Mouse (Mus musculus) forebrain, embryonic 12.5 days (tissue): ENCODE results near the gene Clint1. TPM values are rescaled to one million over a fixed set of nuclear protein-coding genes. Genes with fewer than 3 reads are reported as not detected.

Source experiments
- ATAC-seq: fragments of 200-750 bp; cut with Nextera tagmentation; 2 replicates; pipeline ENCODE4 v1.8.0; 2017; ENCODE audit warnings: moderate TSS enrichment; ENCODE audit not compliant: low FRiP score
- H3K27ac ChIP-seq: fragments of 300-500 bp; sonication (generic); 2 replicates; pipeline ENCODE4 v1.5.1; 2016; ENCODE audit warnings: mild to moderate bottlenecking
- H3K27me3 ChIP-seq: fragments of 300-500 bp; sonication (generic); 2 replicates; pipeline ENCODE4 v1.6.1; 2016; ENCODE audit warnings: mild to moderate bottlenecking
- H3K36me3 ChIP-seq: fragments of 300-500 bp; sonication (generic); replicated peaks from 2 replicates; pipeline ENCODE4 v1.6.1; 2016; ENCODE audit warnings: mild to moderate bottlenecking
- H3K4me1 ChIP-seq: fragments of 300-500 bp; sonication (generic); 2 replicates; pipeline ENCODE4 v1.6.1; 2016
- H3K4me2 ChIP-seq: fragments of 300-500 bp; sonication (generic); 2 replicates; pipeline ENCODE4 v1.6.1; 2016; ENCODE audit warnings: mild to moderate bottlenecking, moderate library complexity
- H3K4me3 ChIP-seq: fragments of 300-500 bp; sonication (generic); replicated peaks from 2 replicates; pipeline ENCODE4 v1.5.1; 2016; ENCODE audit warnings: mild to moderate bottlenecking
- H3K9ac ChIP-seq: fragments of 300-500 bp; sonication (generic); 2 replicates; pipeline ENCODE4 v1.6.1; 2016; ENCODE audit warnings: mild to moderate bottlenecking
- H3K9me3 ChIP-seq: fragments of 300-500 bp; sonication (generic); 2 replicates; pipeline ENCODE4 v1.6.1; 2016
- WGBS: fragments of 180-500 bp; shearing (Covaris S2); methylation state at CpG from one replicate; pipeline ENCODE4 v1.1.7; 2016; 5-methylcytosine and 5-hydroxymethylcytosine counted together
- polyA plus RNA-seq: library from polyadenylated mRNA; unstranded; fragments of >200 nt; fragmentation: Nextera tagmentation; extraction: Ambion mirVana; gene quantifications from 2 replicates; pipeline ENCODE4 v1.2.1, GENCODE M21; 2016

The Clint1 gene
- polyA plus RNA-seq, 1 experiment from 2014 or later = 76.0 TPM

- ATAC-seq = no peak
- no peak overlapping the region for H3K4me3 ChIP-seq
- H3K36me3 ChIP-seq = peaks cover 69% of the 10 kb centered on the region
- 82% methylated on average over 3 of the region's 3 CpGs for WGBS
- no peaks in the 10 kb centered on the region for H3K9me3 ChIP-seq
- H3K27ac ChIP-seq = no peak overlapping the region
- H3K9ac ChIP-seq = no peak overlapping the region
- peaks cover 15% of the 10 kb centered on the region for H3K4me1 ChIP-seq
- H3K27me3 ChIP-seq = no peaks in the 10 kb centered on the region
- H3K4me2 ChIP-seq = no peak overlapping the region
Observed at GRCm38 (mm10) chr11:45889981-45890380, 38.1 kb downstream of the Clint1 start.

- Histone ChIP-seq H3K9me3 (no peaks in the 10 kb centered on the region), H3K4me1 (peaks cover 15% of the 10 kb centered on the region), H3K27me3 (no peaks in the 10 kb centered on the region), H3K4me3 (no peak overlapping the region), H3K27ac (no peak overlapping the region), H3K36me3 (peaks cover 73% of the 10 kb centered on the region), H3K4me2 (no peak overlapping the region), H3K9ac (no peak overlapping the region)
- no peak for ATAC-seq
- WGBS = 96% methylated on average over 20 of the region's 20 CpGs
Observed at GRCm38 (mm10) chr11:45890423-45890822, 38.6 kb downstream of the Clint1 start.

- no peaks in the 10 kb centered on the region; the same call in 1 of the 2 replicates for H3K4me1 ChIP-seq
- H3K27ac ChIP-seq = no peak overlapping the region
- no peak for ATAC-seq
- no peak overlapping the region for H3K4me2 ChIP-seq
- no peak overlapping the region for H3K9ac ChIP-seq
- H3K9me3 ChIP-seq = no peaks in the 10 kb centered on the region
- H3K4me3 ChIP-seq = no peak overlapping the region
- no peaks in the 10 kb centered on the region for H3K27me3 ChIP-seq
- peaks cover 77% of the 10 kb centered on the region for H3K36me3 ChIP-seq
- WGBS = 97% methylated on average over 5 of the region's 5 CpGs
Observed at GRCm38 (mm10) chr11:45892861-45893360, 41.1 kb downstream of the Clint1 start.

- no peak overlapping the region for H3K9ac ChIP-seq
- no peak overlapping the region for H3K4me3 ChIP-seq
- no peak for ATAC-seq
- H3K27ac ChIP-seq = no peak overlapping the region
- peaks cover 47% of the 10 kb centered on the region for H3K36me3 ChIP-seq
- H3K27me3 ChIP-seq = no peaks in the 10 kb centered on the region
- H3K4me2 ChIP-seq = no peak overlapping the region
- 87% methylated on average over 2 of the region's 2 CpGs for WGBS
- no peaks in the 10 kb centered on the region for H3K9me3 ChIP-seq
- H3K4me1 ChIP-seq = no peaks in the 10 kb centered on the region
Observed at GRCm38 (mm10) chr11:45897392-45897791, 45.5 kb downstream of the Clint1 start.

GRCm38 (mm10) chr11:45900233-45901015 is 48.6 kb downstream of the Clint1 start:
- WGBS = 76% methylated on average over 11 of the region's 11 CpGs
- H3K9ac ChIP-seq = no peak overlapping the region
- no peaks in the 10 kb centered on the region for H3K9me3 ChIP-seq
- ATAC-seq = no peak
- H3K4me1 ChIP-seq = no peaks in the 10 kb centered on the region
- no peaks in the 10 kb centered on the region for H3K27me3 ChIP-seq
- H3K36me3 ChIP-seq = peaks cover 34% of the 10 kb centered on the region
- no peak overlapping the region for H3K4me3 ChIP-seq
- no peak overlapping the region for H3K4me2 ChIP-seq
- H3K27ac ChIP-seq = no peak overlapping the region

GRCm38 (mm10) chr11:45906109-45906786 is 54.4 kb downstream of the Clint1 start:
- H3K9me3 ChIP-seq = no peaks in the 10 kb centered on the region
- WGBS = 92% methylated on average over 8 of the region's 8 CpGs

GRCm38 (mm10) chr11:45907301-45907700 is 55.5 kb downstream of the Clint1 start:
- WGBS = 93% methylated on average over 5 of the region's 5 CpGs
- no peak overlapping the region for H3K4me3 ChIP-seq
- no peak overlapping the region for H3K4me2 ChIP-seq
- H3K27ac ChIP-seq = no peak overlapping the region
- H3K27me3 ChIP-seq = no peaks in the 10 kb centered on the region
- no peak for ATAC-seq
- peaks cover 68% of the 10 kb centered on the region for H3K36me3 ChIP-seq
- no peaks in the 10 kb centered on the region; the same call in 1 of the 2 replicates for H3K4me1 ChIP-seq
- no peak overlapping the region for H3K9ac ChIP-seq
- H3K9me3 ChIP-seq = no peaks in the 10 kb centered on the region

More at GRCm38 (mm10) chr11:45906109-45906786, 54.4 kb downstream of the Clint1 start:
- H3K4me3 ChIP-seq = no peak overlapping the region
- H3K36me3 ChIP-seq = peaks cover 63% of the 10 kb centered on the region
- no peak overlapping the region for H3K4me2 ChIP-seq
- no peak for ATAC-seq
- H3K27me3 ChIP-seq = no peaks in the 10 kb centered on the region
- H3K4me1 ChIP-seq = no peaks in the 10 kb centered on the region; the same call in 1 of the 2 replicates
- H3K27ac ChIP-seq = no peak overlapping the region
- no peak overlapping the region for H3K9ac ChIP-seq

- WGBS = 97% methylated on average over 7 of the region's 7 CpGs
- Histone ChIP-seq H3K4me1 (no peaks in the 10 kb centered on the region; the same call in 1 of the 2 replicates), H3K4me3 (no peak overlapping the region), H3K9ac (no peak overlapping the region), H3K4me2 (no peak overlapping the region), H3K27me3 (no peaks in the 10 kb centered on the region), H3K27ac (no peak overlapping the region), H3K36me3 (peaks cover 62% of the 10 kb centered on the region), H3K9me3 (no peaks in the 10 kb centered on the region)
- no peak for ATAC-seq
Observed at GRCm38 (mm10) chr11:45908070-45908469, 56.2 kb downstream of the Clint1 start.

GRCm38 (mm10) chr11:45908894-45909293 is 57.0 kb downstream of the Clint1 start:
- H3K36me3 ChIP-seq = peaks cover 54% of the 10 kb centered on the region
- H3K27ac ChIP-seq = no peak overlapping the region
- H3K9me3 ChIP-seq = no peaks in the 10 kb centered on the region
- no peak for ATAC-seq
- 93% methylated on average over 7 of the region's 7 CpGs for WGBS
- H3K4me3 ChIP-seq = no peak overlapping the region
- H3K9ac ChIP-seq = no peak overlapping the region
- H3K27me3 ChIP-seq = no peaks in the 10 kb centered on the region
- H3K4me1 ChIP-seq = no peaks in the 10 kb centered on the region; the same call in 1 of the 2 replicates
- no peak overlapping the region for H3K4me2 ChIP-seq

- Histone ChIP-seq H3K36me3 (peaks cover 49% of the 10 kb centered on the region), H3K4me1 (no peaks in the 10 kb centered on the region; the same call in none of the 2 replicates), H3K27ac (no peak overlapping the region), H3K9ac (no peak overlapping the region), H3K4me3 (no peak overlapping the region), H3K4me2 (no peak overlapping the region), H3K27me3 (no peaks in the 10 kb centered on the region), H3K9me3 (no peaks in the 10 kb centered on the region)
- ATAC-seq = peak; percentile 67; the same call in 1 of the 2 replicates
- 49% methylated on average over 5 of the region's 5 CpGs for WGBS
Observed at GRCm38 (mm10) chr11:45910701-45911100, 58.9 kb downstream of the Clint1 start.

- no peaks in the 10 kb centered on the region for H3K27me3 ChIP-seq
- no peak overlapping the region for H3K27ac ChIP-seq
- H3K36me3 ChIP-seq = peaks cover 8% of the 10 kb centered on the region; the same call in 1 of the 2 replicates
- no peak overlapping the region for H3K4me2 ChIP-seq
- H3K9ac ChIP-seq = no peak overlapping the region
- no peak overlapping the region for H3K4me3 ChIP-seq
- H3K9me3 ChIP-seq = no peaks in the 10 kb centered on the region
- WGBS = 87% methylated on average over 10 of the region's 10 CpGs
- peaks cover 4% of the 10 kb centered on the region for H3K4me1 ChIP-seq
- no peak for ATAC-seq
Observed at GRCm38 (mm10) chr11:45916196-45916595, 64.3 kb downstream of the Clint1 start.

GRCm38 (mm10) chr11:45918018-45918417 is 66.2 kb downstream of the Clint1 start:
- 96% methylated on average over 6 of the region's 6 CpGs for WGBS
- Histone ChIP-seq H3K27me3 (no peaks in the 10 kb centered on the region; the same call in 1 of the 2 replicates), H3K36me3 (no peaks in the 10 kb centered on the region), H3K9me3 (no peaks in the 10 kb centered on the region), H3K9ac (no peak overlapping the region), H3K27ac (no peak overlapping the region), H3K4me1 (peaks cover 12% of the 10 kb centered on the region), H3K4me3 (no peak overlapping the region), H3K4me2 (no peak overlapping the region)
- no peak for ATAC-seq
